Mouse (Mus musculus) A20 (cell line): Measurements from ENCODE around the gene Hdac4.

Experiments
- DNase-seq: peaks from one replicate; pipeline ENCODE4 v3.0.0-alpha.2; 2011; ENCODE audit warnings: low read depth, low spot score

Hdac4 gene

DNA sequence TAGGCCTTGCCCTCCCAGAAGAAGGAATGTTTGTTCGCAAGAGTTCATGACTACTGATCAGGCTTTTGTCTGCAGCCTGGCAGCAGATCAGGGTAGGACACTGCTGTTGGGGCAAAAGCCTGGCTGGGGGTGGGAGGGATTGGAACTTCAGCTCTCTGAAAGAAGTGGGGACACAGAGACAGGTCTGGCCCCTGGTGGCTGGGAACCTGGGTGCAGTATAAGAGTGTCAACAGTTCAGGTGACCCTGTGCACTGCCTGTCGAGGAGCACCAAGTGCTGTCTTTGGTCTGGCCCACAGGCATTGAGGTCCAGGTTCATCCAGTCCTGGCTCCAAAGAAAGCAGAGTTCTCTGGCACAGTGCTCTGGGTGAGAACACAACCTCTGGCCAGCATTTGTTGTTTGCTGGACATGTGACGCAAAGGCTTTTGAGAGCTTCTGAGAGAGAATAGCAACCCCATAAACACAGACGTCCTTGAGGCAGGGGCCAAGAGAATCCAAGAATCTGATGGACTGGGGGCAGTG lies 95.1 kb downstream of the Hdac4 start:
- DNase-seq = peak; percentile 25

DNA sequence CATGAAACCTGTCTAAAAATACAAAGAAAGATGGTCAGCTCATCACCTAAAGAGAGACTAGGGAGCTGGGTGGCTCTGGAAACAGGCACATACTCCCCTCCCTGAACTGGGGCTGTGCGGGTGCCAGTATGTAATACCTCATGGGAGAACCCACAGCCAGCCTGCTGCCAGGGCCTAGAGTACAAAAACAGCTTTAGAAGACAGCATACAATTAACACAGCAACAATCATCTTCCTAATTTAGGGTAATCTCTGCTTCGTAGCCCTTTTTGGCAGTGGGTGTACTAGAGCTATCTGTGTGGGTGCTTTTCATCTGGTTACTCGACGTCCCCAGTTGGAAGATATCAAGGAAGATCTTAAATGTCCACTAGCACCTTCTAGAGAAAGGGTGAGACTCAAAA lies 95.5 kb downstream of the Hdac4 start:
- DNase-seq = no peak

DNA sequence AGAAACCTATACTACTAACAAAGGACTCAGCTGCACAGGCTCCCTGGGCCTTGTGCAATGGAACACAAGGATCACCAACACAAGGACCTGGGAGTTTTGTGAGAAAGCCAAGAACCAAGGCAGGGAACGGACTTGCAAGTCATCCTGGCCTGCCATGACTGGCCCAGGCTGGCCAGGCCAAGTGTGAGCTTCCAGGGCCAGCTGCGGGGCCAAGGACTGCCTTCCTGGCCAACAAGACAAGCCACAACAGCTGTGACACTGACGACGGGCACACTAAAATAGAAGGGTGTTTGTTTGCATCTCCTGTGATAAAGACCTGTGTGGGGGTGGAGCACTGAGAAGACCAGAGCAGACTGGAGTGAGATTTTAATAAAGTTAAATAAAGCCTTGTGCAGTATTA lies 96.0 kb downstream of the Hdac4 start:
- peak; percentile 54 for DNase-seq

DNA sequence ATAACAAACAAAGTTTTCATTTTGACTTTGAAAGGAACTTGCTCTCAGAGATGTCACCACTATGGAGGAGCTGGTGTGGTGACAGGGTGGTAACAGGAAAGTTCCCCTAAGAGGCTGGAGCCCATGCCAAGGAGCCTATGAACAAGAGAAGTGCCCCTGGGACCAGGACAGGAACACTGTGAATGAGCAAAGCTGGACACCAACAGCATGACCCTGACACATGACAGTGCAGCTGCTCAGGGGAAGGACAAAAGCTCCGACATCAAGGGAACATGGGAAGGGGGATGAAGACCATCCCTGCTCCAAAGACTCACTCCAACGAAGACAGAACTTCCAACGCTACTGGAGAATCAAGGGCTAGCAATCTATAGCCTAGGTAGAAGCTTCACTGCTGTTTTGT lies 97.0 kb downstream of the Hdac4 start:
- DNase-seq = no peak

DNA sequence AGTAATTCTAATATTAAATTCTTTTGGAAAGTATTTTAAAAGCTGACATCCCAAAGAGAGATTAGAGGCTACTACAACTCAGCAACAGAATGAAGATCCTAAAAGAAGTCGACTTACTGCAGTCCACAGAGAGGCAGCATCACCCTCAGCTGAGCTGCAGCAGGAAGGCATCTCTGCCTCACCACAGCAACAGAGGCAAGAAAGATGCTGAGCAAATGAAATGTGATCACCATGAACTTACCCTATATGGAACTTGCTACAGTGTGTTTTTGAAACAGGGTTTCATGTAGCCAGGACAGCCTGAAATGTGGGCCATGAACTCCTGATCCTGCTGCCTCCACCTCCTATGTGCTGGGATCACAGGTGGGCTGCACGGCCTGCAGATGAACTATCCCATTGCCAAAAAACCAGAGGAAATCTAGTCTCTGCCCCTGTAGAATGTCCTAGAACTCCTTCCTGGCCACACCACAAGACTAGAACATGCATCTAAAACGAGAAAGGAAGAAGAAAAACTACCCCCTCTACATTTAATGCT lies 98.4 kb downstream of the Hdac4 start:
- DNase-seq = no peak

DNA sequence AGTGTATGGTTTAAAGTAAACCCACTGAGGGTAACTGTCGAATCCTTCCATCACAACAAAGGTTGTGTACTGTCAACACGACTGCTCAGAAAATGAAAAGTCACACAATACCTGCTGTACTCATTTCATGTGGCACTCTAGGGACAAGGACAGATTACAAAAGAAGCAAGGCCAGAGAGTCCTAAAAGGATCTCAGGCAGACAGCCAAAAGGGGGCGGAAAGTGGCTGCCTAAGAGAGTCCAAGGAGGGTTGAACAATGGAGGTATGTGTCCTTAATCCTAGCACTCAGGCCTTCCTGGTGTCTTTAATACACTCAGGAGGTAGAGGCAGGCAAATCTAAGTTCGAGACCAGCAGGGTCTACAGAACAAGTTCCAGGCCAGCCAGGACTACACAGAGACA lies 103.2 kb downstream of the Hdac4 start:
- DNase-seq = no peak

DNA sequence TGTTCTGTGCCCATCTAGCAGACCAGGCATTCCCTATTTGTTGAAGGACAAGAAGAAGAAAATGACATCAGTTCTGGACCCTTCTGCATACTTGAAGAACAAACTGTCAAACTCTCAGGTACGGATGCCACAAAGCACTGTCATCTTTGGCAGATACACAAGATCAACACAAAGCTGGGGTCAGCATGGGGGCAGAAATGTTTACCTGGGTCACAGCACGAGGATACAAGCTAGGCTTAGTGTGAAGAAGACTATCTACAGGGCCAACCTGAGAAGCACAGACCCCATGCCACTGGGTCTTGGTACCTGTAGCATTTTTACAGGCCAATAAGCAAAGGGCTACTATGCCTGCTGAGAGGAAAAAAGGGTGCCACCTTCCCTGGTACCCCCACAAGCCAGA lies 107.7 kb downstream of the Hdac4 start:
- DNase-seq = no peak

DNA sequence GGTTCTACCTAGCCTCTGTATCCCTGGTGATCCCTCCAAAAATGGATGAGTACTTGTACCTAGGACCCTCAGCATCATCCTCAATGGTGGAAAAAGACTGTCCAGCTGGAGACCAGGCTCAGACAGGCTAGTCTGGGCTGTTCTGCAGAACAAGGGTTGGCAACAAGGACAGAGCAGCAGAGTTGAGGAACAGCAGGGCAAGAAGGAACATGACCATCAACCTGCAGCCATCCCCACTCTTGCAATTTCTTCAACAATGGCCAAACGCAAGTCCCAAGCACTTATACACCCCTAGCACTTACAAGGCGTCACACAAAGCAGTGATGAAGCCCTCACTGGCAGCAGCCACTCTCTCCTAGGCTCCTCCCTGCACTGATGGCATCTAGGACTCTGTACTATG lies 108.2 kb downstream of the Hdac4 start:
- DNase-seq = no peak

DNA sequence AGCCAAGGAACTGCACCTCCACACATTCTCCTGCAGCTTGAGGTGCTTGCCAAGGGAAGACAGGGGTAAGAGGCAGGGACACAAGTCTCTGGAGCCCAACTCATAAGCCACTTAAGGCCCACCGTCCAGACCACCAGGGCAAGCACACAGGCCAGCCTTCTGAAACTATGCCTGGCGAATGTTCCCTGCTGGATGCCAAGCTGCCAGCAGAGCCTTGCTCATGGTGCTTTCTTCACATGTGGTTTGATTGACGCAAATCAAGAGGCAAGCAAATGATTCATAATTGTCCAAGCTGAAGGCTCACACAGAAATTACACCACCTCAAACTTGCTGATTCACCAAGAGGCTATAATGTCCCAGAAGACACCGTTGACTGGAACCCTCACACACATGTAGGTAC lies 108.7 kb downstream of the Hdac4 start:
- DNase-seq = no peak

DNA sequence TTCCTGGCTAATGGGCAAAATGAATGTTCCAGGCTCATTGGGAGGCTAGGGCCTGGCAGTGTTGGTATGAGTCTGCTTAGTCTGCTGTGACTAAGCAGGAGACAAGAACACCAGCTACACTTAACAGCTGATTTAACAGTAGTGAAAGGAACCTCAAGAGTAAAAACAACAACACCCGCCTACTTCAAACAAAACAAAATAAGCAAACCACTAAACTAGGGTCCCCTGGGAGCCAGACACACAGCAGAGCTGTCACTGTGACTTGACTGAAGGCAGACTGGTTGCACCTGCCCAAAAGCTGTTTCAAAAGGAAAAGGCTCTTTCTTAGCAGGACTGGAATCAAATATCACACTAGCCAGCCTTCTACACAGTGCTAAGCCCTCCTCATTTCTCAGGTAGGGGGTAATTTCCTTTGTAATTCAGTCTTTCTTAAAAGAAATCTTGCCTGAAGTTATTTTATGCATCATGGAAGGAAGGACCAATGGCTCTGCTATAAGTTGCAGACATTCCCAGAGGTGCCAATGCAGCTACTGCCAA lies 109.2 kb downstream of the Hdac4 start:
- peak; percentile 84 for DNase-seq

DNA sequence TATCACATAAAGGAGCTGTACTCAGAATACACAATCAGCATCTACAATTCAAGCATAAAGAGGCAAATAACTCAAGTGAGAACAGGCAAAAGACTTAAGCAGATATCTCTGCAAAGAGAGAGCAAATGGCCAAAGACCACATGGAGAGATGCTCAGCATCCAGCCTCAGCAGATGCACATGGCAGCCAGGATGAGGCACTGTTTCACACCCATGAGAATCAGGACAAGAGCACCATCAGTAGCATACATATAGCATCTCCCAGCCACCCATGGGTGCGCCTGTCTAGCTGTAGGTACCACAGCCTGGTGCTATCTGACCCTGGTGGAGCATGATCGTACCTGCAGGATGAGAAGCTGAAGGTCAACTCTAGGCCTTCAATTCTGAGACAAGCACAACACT lies 110.8 kb downstream of the Hdac4 start:
- peak; percentile 25 for DNase-seq

DNA sequence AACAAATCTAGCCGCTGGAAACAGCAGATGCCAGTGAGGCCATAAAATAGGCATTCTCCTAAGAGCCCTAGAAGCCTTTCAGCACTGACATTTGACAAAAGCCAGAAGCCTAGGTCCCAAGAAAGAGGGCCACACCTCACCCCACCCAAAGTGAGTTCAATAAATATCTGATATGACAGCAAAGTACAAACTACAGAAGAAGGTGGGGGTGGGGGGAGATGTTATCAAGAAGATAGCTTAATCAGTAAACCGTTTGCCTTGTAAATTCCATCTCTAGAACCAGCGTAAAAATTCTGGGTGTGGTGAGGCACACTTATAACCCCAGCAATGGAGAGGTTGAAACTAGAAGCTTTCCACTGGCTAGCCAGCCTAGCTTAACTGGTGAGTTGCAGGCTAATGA lies 111.5 kb downstream of the Hdac4 start:
- no peak for DNase-seq

DNA sequence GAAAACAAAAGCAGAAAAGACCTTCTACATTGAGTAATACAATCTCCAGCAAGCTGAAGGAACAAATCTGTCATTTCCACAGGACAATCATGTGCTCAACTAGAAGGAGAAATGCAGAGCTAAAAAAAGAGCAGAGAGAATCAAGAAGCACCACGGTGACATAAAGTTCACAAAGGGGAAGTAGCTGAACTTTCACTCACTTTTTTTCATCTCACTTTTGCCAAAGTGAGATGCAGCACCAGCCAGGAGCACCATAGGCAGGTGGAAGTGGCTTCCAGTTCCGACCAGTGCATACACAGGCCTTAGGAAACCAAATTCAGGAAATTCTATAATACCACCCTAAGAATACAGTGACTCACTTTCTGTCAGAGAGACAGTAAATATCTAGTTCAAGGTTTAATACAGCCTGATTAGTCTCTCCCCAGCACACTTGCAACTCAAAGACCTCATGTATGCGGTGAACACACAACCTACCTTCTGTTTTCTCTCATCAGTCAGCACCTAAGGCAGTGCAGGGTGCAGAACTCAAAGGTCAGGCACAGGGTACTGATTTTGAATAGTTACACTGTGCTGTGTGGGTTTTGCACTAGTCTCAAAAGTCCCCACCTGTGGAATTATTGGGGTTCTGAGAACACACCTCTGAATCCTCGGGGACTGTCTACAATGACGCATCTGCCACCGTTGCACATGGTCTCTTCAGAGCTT lies 112.5 kb downstream of the Hdac4 start:
- peak; percentile 79 for DNase-seq

DNA sequence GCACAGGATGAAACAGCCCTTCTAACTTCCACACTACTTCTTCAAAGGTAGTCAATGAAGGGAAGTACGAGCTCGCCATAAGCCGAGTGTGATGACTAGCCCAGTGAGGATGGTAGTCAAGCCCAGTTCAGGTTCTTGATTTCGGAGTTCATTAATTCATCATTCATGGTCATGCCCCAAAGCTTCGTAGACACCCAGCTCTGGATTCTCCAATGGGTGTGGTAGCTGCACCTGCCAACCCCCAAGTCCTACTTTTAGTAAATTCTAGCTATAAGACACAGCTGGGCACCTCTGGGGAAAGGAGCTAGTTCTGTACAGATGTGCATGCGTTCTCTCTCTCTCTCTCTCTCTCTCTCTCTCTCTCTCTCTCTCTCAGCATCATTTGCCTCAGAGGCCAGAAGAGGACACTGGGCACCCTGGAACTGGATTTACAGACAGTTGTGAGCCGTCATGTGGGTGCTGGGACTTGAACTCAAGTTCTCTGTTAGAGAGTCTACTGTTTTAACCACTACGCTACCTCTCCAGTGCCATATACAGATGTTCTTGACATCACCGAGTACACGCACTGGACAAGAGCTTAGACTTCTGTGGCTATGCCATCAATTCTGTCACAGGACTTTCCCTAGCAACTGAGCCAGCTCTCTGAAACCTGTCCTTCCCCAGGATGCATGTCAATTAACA lies 113.2 kb downstream of the Hdac4 start:
- peak; percentile 71 for DNase-seq

DNA sequence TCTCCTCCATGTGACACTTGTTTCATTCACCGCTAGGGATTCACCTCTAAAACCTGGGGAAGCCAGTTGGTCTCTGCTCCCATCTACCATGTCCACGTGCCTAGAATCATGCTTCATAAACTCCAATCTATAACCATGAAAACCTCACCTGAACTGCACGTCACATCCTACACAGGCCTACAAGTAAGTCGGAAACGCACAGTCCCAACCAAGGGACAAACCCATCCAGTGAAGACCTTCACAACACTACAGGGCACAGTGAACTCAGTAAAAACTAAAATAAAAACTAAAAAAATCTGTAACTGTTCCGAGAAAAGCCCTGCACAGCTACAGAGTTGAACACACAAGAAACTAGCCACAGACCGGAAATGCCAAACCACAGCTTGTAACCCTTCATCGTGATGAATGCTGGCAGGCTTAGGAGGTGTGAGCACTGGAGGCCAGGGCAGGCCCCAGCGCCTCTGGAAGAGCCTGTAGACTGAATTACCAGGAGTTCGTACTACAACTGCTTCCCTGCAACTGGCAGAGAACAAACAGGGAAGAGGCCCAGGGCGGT lies 115.4 kb downstream of the Hdac4 start:
- no peak for DNase-seq

DNA sequence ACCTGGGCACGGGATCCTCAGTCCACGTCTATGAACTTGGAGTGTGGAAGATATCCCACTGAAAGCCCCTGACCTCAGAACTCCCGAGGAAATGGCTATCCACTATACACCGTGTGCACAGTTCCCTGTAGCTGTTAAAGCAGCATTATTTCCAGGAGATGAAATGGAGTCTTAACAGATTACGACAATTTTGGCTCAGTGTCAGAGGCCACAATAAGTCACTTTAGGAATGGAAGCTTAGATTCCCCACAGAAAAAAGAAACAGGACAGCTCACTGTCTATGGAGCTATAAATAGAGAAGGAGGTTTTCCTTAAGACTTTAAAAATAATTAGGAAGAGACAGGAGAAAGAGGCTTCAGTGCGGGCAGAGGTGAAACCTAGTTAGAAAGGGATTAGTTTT lies 120.2 kb downstream of the Hdac4 start:
- no peak for DNase-seq

DNA sequence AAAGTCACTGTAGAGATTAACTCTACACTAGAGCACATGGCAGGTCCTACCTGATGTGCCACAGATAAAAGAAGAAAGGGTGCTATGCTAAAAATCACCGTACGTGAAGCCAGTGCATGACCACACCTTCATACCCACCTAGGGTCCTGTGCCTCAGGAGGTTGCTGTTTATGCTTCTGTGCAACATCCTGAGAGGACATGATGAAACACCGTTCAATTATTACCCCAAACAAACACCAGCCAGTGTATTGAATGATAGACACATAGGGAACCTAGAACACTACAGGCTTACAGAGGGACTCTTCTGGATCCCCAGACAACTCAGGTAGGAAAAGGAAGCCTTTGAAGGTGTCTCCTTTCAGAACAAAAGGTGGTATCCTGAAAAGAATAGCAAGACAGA lies 120.8 kb downstream of the Hdac4 start:
- no peak for DNase-seq

DNA sequence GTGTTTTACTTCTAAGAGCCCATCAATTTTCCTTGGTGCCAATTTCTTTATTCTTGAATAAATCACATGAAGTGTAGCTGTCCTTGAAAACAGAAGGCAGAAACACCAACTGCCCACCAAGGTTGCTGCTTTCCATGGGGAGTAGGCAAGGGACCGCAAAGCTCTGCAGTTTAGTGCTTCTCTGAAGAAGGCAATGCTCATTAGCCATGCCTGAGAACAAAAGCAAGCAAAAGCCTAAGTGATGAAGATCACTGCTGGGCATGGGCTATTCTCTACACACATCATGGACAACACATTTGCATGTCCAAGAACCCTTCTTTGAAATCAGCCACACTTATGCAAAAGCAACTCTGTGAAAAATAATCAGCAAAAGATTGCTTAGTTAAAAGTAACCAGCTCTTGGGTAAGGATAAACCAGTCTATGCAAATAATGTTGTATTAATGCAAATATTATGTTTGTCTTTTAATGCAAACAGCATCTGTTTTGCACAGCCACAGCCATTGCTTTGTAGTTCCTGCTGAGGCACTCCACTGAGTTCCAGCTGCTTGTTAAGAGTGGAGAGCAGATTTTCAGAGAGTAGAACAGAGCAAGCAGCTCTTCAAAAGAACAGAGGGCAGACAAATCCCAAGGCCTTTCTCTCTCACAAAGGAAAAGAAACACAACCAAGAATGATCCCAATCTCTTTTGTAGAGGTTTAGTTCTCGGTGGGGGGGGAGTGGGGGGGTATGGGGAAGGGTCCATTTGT lies 125.4 kb downstream of the Hdac4 start:
- DNase-seq = no peak

DNA sequence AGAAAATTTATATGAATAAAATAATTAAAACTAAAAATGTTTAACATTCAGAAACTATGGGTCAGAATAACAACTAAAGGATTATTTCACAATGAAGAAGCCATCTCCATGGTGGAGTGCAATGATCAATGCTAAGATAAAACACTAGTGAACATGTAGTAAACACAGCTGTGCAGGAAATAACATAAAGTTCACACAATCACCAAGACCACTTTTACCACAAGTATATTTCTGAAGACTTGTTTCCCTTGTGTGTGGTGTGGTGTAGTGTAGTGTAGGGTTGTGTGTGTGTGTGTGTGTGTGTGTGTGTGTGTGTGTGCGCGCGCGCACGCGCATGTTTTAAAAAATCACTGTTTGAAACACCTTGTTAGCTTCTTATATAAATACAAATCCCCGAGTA lies 126.0 kb downstream of the Hdac4 start:
- no peak for DNase-seq

DNA sequence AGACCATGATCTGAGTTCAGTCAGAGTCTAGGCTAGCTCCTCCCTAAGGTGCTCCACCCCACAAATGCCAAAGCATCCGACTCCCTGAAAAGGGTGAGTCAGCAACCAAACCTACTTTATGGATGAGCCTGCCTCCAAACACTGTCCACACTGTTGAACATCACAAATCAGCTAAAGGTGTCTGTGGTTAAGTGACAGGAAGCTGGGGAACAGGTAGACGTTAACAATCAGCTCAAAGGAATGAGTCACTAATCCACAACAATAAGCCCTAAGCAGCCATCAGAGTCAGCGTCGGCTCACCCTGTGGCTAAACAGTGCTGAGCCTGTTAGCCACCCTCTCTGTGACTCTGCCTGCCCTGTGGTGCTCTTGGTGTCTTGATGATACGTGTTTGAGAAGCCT lies 131.2 kb downstream of the Hdac4 start:
- DNase-seq = no peak

DNA sequence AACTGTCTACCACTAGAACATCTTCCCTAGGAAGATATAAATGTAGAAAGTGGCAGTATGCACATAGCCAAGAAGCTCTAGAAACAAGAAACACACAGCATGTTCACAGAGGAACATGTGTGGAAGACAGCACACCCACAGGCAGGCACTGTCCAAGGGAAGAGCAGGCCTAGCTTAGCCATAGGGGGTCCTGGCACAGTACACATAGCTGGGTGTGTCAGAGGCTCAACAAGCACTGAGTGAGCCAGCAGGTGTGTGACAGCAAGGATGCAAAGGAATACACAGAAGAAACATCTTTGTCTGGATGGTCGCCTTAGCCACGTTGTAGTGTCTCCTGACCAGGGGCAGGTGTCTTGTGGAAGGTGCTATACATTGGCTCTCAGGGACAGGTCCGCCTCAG lies 132.2 kb downstream of the Hdac4 start:
- DNase-seq = no peak
